Mouse (Mus musculus) liver, postnatal 0 days (tissue): ENCODE data around the gene Odf2.

Source experiments
- CTCF ChIP-seq: sonication (generic); IDR thresholded peaks from 2 replicates; pipeline ENCODE4 v1.5.1; 2016; ENCODE audit warnings: antibody characterized with exemption, low read depth
- EP300 ChIP-seq: IDR thresholded peaks from 2 replicates; pipeline ENCODE4 v1.6.1; 2016; ENCODE audit warnings: antibody characterized with exemption, low read depth, mild to moderate bottlenecking

GRCm38 (mm10) chr2:29878061-29878460 is 11.0 kb upstream of the Odf2 start:
- TF ChIP-seq CTCF, result no peak
- no peak for TF ChIP-seq EP300
